Mouse (Mus musculus): ENCODE data around the gene Rasl10b. TPM values are rescaled to one million over a fixed set of nuclear protein-coding genes. Genes with fewer than 3 reads are reported as not detected.

The Rasl10b gene
- 0.64 TPM for polyA plus RNA-seq (2014; fragmentation: Illumina TruSeq; extraction: RNeasy Lipid Tissue Mini Kit (QIAGEN cat#74804); ENCODE audit: insufficient read depth, low read depth, low replicate concordance)

DNA sequence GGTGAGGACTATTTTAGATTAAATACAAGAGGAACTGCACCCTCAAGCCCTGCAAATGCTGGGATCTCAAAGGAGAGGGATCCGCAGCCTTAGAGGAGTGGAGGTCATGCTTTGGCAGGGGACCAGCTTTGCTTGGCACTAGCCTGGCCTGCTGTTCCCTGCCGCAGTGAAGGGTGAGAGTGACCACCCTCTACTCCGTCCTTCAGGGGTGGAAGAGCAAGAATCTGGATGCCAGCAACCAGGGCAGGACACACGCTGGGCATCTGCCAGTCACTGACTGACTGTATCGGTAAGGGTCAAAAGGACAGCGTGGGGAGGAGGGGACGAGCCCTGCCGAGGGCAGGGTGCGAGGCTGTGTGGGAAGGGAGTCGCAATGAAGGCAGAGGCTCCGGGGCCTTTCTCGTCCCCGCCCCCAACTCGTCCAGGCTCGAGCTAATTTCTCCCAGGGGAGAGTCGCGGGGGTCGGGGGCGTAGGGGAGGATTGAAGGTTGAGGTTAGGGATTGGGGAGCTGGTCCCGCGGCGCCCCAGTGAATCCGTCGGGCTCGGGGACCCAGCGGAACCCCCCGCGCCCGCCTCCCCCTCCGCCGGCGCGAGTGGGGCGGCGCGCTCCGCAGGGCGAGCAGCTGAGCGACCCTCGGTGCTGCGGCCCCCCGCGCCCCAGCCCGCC lies at the start of gene Rasl10b:
Gene Rasl10b, plus strand, starts transcription at position 51 of the 668 bp plus-strand sequence.

DNA sequence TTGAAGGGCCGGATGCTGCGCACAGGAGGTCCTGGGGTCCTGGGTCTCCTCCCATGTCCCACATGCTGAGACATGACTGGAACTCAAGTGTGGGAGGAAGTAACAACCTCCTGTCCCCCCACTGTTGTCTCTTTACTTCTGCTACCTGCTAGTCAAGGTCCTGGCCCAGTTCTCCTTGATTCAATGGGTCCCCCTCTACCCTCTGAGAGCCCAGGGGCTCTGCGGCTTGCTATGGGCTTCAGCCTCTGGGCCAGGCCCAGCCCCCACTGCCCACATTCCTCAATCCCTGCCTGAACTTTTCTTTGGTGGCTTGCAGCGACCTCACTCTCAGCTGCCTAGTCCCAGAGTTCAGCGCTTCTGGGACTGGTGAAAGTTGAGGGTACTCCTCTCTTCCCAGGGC lies 20.4 kb downstream of the Rasl10b start, which contains the start of gene Gas2l2:
Gene Gas2l2, minus strand, starts transcription at position 101 of the 400 bp plus-strand sequence.

DNA sequence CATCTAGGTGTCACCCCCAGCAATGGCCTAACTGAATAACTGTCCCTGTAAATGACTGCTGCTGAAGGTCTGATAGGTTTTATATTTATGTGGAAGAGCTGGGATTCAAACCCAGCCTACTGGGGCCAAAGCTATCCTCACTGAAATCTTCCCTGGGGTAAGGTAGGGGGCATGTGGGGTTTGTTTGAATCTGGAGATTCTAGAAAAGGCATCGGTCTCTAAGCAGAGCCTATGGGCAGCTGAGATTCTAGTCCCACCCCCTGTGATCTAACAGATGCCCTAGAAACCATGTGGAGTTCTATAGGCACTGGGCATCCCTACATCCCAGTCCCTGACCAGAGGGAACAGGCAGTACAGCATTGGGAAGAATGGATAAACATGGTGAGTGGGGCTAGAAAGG lies 28.4 kb downstream of the Rasl10b start, which contains the start of gene 1700020L24Rik:
Gene 1700020L24Rik, plus strand, starts transcription at position 301 of the 400 bp plus-strand sequence.

DNA sequence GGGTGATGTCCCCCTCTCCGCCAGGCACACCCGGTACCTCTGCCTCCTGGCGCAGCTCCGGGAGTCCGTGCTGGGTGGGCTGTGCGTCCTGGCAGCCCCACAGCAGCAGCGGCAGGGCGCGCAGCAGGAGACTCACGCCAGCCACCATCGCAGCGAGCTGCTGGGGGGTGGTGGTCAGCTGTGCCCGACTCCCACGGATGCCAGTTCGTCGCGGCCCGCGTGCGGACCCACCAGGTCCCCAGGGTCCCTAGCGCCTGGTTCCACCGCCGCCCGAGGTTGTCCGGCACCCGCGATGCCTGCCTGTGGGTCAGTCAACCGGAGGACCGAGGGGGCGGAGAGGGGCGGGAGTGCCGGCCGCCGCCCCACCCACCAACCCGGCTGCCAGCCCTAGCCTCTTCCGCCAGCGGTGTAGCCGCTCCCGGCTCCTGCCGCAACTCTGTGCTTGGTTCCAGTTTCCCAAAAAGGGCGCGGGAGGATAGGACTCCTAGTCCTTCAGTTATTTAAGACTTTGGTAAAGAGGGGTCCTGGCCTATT lies 53.8 kb downstream of the Rasl10b start, which contains the start of gene Mmp28:
Gene Mmp28, minus strand, starts transcription at position 361 of the 534 bp plus-strand sequence.

Other genes starting within 250 kb of the Rasl10b start
- 2.7 TPM for gene Slfn4, start 234.0 kb upstream of the Rasl10b start, polyA plus RNA-seq (2014; fragmentation: Illumina TruSeq; extraction: RNeasy Lipid Tissue Mini Kit (QIAGEN cat#74804); ENCODE audit: insufficient read depth, low read depth, low replicate concordance)
- 0.60 TPM for gene Slfn3, start 217.8 kb upstream of the Rasl10b start, polyA plus RNA-seq (2014; fragmentation: Illumina TruSeq; extraction: RNeasy Lipid Tissue Mini Kit (QIAGEN cat#74804); ENCODE audit: insufficient read depth, low read depth, low replicate concordance)
- not detected for gene Slfn14, start 122.4 kb upstream of the Rasl10b start, polyA plus RNA-seq (2014; fragmentation: Illumina TruSeq; extraction: RNeasy Lipid Tissue Mini Kit (QIAGEN cat#74804); ENCODE audit: insufficient read depth, low read depth, low replicate concordance)
- 29.8 TPM for gene Ap2b1, start 110.1 kb upstream of the Rasl10b start, polyA plus RNA-seq (2014; fragmentation: Illumina TruSeq; extraction: RNeasy Lipid Tissue Mini Kit (QIAGEN cat#74804); ENCODE audit: insufficient read depth, low read depth, low replicate concordance)
- gene Pex12, start 106.6 kb upstream of the Rasl10b start, polyA plus RNA-seq (2014; fragmentation: Illumina TruSeq; extraction: RNeasy Lipid Tissue Mini Kit (QIAGEN cat#74804); ENCODE audit: insufficient read depth, low read depth, low replicate concordance): 6.6 TPM
- gene Gas2l2, start 20.3 kb downstream of the Rasl10b start, polyA plus RNA-seq (2014; fragmentation: Illumina TruSeq; extraction: RNeasy Lipid Tissue Mini Kit (QIAGEN cat#74804); ENCODE audit: insufficient read depth, low read depth, low replicate concordance): 1.4 TPM
- 0.50 TPM for gene 1700020L24Rik, start 28.5 kb downstream of the Rasl10b start, polyA plus RNA-seq (2014; fragmentation: Illumina TruSeq; extraction: RNeasy Lipid Tissue Mini Kit (QIAGEN cat#74804); ENCODE audit: insufficient read depth, low read depth, low replicate concordance)
- gene Mmp28, start 53.9 kb downstream of the Rasl10b start, polyA plus RNA-seq (2014; fragmentation: Illumina TruSeq; extraction: RNeasy Lipid Tissue Mini Kit (QIAGEN cat#74804); ENCODE audit: insufficient read depth, low read depth, low replicate concordance): 7.7 TPM
- 38.2 TPM for gene Taf15, start 63.9 kb downstream of the Rasl10b start, polyA plus RNA-seq (2014; fragmentation: Illumina TruSeq; extraction: RNeasy Lipid Tissue Mini Kit (QIAGEN cat#74804); ENCODE audit: insufficient read depth, low read depth, low replicate concordance)
- 0.12 TPM for gene Heatr9, start 113.0 kb downstream of the Rasl10b start, polyA plus RNA-seq (2014; fragmentation: Illumina TruSeq; extraction: RNeasy Lipid Tissue Mini Kit (QIAGEN cat#74804); ENCODE audit: insufficient read depth, low read depth, low replicate concordance)
- gene Ccl5, start 121.4 kb downstream of the Rasl10b start, polyA plus RNA-seq (2014; fragmentation: Illumina TruSeq; extraction: RNeasy Lipid Tissue Mini Kit (QIAGEN cat#74804); ENCODE audit: insufficient read depth, low read depth, low replicate concordance): 65.3 TPM
- 39.2 TPM for gene Ccl9, start 169.5 kb downstream of the Rasl10b start, polyA plus RNA-seq (2014; fragmentation: Illumina TruSeq; extraction: RNeasy Lipid Tissue Mini Kit (QIAGEN cat#74804); ENCODE audit: insufficient read depth, low read depth, low replicate concordance)
- 252 TPM for gene Ccl6, start 183.9 kb downstream of the Rasl10b start, polyA plus RNA-seq (2014; fragmentation: Illumina TruSeq; extraction: RNeasy Lipid Tissue Mini Kit (QIAGEN cat#74804); ENCODE audit: insufficient read depth, low read depth, low replicate concordance)
- gene Rpl9-ps1, start 236.5 kb downstream of the Rasl10b start, polyA plus RNA-seq (2014; fragmentation: Illumina TruSeq; extraction: RNeasy Lipid Tissue Mini Kit (QIAGEN cat#74804); ENCODE audit: insufficient read depth, low read depth, low replicate concordance): not detected
- gene Ccl3, start 240.2 kb downstream of the Rasl10b start, polyA plus RNA-seq (2014; fragmentation: Illumina TruSeq; extraction: RNeasy Lipid Tissue Mini Kit (QIAGEN cat#74804); ENCODE audit: insufficient read depth, low read depth, low replicate concordance): 1.5 TPM

Data from lung, adult 10 weeks (tissue).